Mouse (Mus musculus) retina, adult 2 months (tissue): ENCODE measurements around the gene Uck1.
A peak's percentile ranks its signal among the peaks of the same experiment; 100 is the strongest.
"Not testable (repeated sequence)": the region's sequence is repeated elsewhere in the genome, so short reads cannot be mapped to it uniquely, and the experiment has no call there.

Experiments
- DNase-seq: peaks from one replicate; pipeline ENCODE4 v3.0.0-alpha.2; 2012; ENCODE audit warnings: low read depth, low spot score

Uck1 gene

DNA sequence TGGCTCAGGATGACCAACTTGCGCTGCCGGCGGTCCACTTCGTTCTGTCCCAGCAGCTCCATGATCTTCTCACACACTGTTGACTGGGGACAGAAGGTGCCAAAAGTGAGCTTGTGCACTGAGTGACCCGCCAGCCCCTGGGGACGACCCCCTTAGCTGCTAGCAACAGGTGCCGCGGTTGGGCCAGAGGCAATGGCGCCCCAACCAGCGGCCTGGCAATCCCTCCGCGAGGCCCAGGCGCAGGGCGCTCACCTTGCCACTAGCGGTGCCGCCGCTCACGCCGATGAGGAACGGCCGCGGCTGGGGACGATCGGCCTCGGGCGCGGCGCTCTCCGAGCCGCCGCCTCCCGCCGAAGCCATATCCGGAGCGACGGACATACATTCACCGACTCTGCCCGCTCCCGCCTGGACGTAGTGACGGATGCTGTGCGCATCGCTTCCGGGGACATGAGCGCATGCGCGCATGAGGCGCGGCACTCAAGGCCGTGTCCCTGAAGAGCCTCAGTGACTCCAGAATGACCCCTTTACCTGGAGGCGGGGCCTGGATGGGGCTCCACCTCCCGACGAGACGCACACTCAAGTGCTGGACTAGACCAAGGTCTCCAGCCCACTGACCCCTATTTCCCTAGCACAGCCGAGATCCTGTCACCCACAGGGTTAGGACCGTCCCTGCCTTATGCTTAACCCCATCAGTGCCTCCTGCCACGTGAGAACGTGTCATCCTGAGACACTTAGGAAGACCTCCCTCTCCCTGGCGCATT lies at the start of gene Uck1:
Gene Uck1 (minus strand): TSS at position 503 of the 761 bp plus-strand sequence.
- DNase-seq = peak; percentile 78

DNA sequence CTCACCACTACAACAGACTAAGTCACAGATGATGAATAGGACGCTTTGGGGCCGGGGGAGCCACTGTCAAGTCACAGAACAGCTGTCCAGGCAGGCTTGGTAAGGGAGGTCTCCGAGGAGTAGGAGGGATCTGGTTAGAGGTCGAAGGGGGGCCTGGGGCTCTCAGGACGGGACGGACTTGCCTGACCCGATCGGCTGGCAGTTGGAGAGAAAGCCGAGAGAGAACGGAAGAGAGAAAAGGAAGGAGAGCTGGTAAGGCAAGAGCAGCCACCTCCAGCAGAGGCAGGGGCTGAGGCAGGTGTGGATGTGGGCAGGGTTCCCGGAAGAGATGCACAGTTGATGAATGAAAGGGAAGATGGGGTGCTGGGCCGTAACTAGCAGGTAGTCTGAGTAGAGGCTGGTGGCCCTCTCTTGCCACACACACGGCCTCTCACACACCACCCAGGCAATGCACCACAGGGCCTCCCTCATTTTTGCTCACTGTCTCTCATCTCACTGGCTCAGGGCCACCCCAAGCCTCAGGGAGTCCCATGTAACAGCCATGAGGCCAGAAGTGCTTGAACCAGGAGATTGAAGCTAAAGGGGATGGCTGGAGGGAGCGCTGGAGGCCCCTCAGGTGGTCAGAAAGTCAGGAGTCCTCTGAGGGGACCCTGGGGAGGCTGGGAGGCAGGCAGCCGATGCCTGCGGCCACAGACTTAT lies 49.1 kb upstream of the Uck1 start:
- DNase-seq = no peak

DNA sequence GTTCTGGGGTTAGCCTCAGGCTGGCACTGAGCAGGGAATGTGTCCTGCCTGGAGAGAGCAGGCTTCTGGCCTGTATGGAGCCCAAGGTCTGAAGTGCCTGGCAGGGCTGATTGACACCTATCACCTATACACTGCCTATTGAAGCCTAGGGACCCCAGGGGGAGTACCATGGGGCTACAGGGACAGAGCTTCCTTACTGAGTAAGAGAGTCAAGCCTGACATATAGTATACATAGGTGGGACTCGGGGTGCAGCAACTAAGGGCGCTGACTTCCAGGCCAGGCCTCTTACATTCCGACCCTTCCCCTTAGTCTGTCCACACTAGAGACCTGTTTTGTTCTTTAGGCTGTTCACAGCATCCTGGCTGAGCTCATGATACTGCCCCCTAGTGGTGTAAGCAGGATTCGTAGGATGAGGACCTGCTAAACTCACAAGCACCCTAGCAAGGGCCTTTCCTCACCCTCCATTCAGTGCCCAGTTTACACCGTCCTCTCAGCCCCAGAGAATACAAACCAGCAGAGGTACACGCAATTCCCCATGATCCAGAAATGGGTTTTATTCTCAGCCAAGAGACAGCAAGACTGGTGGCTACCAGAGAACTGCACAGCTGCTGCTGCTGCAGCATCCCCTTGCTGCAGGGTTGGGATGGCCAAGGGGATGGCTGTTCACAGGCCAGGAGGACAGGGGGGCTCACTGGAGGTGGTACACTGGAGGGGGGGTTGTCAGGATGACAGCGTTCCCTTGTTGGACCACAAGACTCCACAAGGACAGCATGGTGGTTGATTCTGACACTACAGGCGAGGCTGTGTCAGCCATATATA lies 48.2 kb upstream of the Uck1 start:
- peak; percentile 36 for DNase-seq

DNA sequence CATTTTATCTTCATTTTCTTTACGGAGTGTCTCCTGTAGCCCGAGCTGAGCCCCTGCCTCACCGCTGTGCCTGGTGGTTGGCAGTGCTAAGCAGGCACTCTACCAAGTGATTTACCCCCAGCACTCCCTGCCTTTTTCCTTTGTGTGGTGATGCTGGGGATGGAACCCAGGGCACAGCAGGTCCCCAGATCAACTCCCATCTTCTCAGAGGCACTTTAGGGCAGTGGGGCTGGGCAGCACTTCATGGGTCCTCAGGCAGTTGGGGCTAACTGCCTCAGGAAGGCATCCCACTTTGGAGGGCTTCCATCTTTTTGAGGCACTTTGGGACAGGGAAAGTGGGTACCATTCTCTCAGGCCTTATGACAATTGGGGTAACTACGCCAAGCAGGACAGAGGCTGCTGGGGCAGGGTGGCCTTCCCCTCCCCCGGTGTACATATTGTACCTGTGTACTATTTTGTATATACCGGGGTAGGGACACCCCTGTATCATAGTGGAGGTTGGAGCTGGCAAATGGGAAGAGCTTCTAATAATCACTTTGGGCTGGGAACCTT lies 47.4 kb upstream of the Uck1 start:
- DNase-seq = no peak

DNA sequence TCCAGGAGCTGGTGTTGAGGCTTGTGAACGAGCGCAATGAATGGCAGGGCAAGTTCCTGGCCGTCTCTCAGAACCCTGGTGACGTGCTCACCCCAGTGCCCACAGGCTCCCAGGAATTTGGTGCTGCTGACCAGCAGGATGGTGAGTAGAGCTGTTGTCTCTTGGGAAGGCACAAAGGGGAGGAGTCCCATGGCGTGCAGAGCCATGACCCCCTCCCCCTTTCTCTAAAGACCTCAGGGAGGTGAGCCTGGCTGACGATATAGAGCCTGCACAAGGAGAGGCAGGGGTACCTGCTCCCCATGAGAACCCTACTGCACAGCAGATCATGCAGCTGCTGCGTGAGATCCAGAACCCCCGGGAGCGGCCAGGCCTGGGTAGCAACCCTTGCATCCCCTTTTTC lies 46.2 kb upstream of the Uck1 start:
- no peak for DNase-seq

DNA sequence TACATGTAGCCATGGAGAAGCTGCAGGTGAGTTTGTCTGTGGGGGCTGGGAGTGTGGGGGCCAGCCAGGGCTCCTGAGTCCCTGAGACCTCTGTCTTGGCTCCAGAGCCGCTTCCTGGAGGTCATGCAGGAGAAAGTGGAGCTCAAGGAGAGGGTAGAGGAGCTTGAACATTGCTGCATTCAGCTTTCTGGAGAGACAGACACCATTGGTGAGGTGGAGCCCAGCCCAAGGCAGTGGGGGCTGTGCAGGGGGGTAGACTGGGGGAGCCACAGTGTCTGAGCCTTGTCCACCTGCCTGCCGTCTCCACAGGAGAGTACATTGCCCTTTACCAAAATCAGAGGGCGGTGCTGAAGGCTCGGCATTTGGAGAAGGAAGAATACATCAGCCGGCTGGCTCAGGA lies 45.7 kb upstream of the Uck1 start:
- DNase-seq = no peak

DNA sequence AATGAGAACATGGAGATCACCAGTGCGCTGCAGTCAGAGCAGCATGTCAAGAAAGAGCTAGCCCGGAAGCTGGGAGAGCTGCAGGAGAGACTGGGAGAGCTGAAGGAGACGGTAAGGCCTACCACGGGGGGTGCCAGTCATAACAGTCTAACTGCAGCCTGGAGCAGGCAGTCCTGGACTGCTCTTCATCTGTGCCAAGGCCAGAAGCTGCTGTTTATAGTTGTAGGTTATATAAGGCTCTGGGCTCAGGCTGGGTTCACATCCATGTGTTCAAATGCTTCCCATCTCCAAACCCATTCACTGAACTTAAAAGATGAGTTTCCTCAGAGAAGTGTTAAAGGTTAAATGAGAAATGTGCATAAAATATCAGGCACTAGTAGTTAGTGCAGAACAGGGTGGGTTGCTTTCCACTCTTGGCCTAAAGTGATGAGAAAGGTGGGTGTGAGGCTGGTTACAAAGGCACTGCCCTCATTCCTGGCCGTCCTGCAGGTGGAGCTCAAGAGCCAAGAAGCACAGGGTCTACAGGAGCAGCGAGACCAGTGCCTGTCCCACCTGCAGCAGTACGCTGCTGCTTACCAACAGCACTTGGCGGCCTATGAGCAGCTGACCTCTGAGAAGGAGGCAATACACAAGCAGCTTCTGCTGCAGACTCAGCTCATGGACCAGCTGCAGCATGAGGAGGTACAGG lies 44.3 kb upstream of the Uck1 start:
- no peak for DNase-seq

DNA sequence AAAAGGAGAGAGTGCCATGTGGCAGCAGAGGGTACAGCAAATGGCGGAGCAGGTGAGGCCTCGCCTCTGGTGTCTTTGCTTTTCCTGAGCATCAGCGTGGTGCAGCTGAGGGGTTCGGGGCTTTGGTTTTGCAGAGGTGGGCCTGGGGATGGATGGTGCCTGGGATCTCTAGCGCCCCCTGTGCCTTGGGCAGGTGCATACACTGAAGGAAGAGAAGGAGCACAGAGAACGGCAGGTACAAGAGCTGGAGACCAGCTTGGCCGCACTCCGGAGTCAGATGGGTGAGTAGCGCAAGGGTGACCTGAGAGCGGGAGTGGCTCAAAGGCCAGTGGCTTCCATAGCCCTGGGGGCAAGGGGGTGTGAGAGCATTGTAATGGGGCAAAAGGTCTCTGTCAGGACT lies 43.0 kb upstream of the Uck1 start:
- no peak for DNase-seq

DNA sequence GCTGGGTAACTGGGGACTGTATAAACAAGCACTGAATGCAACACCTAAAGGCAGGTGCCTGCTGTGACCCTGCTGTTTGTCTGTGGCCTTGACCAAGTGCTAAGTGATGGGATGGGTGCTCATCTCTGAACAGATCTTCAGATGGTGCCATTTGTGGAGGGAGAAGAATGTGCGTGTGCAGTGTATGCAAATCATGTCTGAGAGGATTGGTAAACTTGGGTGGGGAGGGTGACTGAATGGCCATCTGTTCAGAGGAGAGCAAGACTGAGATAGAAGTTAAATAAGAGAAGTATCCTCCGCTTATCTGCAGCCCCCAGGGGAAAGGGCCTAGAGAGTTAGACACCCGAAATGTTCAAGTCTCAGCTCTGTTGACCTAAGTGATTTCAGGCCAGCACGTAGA lies 39.5 kb upstream of the Uck1 start:
- DNase-seq = no peak

DNA sequence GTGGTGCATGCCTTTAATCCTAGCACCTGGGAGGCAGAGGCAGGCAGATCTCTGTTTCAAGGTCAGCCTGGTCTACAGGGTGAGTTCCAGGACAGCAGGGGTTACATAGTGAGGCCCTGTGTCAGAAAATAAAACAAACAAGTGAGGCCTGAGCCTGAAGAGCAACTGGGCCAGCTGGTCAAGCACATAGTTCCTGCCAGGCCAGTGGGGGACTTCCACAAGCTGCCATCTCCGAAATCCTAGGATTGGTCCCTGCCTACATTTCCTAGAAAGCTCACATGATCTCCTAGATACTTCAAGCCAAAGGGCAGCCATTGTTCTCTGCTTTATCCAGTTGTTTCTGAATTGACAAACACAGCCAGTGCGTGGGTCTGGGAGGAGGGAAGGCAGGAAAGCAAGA lies 35.9 kb upstream of the Uck1 start:
- DNase-seq = not testable (repeated sequence)

DNA sequence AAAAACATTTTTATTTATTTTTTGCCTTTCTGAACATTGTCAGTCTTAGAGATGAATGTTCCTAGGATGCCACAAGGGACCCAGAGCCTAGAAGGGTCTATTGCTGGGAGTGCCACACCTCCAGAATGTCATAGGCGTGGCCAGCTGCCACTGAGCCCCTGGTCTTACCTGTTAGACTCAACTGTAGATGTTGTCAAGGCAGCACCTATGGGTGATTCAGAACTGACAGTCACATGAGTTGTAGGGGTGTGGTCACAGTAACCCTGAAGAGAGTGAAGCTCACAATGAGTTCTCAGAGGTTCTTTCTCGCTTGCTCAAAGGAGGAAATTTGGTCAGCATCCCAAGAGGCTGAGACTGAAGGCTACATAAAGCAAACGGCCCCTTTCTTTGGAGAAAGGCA lies 35.3 kb upstream of the Uck1 start:
- DNase-seq = no peak

DNA sequence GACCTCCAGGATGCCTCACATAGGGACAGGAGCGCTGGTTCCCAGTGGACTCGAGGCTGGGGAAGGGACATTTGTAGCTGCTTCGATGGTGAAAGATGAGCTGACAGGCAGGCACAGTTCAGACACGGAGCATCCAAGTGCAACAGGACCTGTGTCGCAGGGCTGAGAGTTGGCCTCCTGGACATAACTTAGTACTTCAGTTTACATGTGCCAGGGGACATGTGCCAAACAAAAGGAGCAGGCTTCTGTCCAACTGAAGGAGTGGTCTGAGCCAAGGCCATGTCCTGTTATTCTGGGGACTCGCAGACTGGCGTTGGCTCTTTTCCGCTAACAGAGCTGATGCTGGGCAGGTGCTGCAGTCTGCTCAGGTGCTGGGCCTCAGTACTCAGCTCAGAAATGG lies 34.4 kb upstream of the Uck1 start:
- DNase-seq = no peak

DNA sequence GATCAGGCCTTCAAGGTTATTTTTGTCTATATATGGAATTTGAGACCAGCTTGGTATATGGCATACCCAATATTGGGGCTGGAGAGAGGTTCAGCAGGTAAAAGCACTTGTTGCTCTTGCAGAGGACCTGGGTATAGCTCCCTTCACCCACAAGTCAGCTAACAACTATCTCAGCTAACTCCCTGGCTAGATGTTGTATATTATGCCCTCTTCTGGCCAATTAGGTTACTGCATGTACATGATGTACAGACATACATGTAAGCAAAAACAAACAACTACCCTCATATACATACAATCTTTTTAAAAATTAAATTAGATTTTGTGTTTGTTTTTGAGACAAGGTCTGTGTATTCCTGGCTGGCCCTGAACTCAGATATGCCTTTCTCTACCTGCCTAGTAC lies 29.6 kb upstream of the Uck1 start:
- DNase-seq = peak; percentile 30

DNA sequence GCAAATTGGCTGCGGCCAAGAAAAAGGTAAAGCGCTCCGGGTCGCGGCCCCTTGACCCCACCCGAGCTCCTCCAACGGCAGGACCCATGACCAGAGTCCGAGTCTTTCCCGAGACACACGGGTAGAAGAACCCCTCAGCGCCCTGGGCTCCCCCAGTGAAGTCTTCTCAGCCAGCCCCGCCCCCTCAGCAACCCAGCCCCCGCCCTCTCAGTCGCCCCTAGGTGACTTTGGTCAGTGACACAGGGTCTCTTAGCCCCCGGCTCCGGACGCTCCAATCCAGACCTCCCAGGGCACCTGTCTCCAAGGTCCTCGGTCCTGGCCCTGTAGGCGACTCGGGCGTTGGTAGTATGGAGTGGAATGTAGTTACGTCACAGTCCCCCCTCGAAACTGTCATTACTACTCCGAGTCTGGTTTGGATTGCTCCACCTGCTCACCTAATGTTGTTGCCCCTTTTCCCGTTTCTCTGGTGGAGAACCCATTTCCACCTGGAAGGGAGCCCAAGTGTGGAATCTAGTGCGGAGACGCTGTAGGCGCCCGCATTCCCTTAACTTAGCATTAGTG lies 28.5 kb upstream of the Uck1 start:
- no peak for DNase-seq

DNA sequence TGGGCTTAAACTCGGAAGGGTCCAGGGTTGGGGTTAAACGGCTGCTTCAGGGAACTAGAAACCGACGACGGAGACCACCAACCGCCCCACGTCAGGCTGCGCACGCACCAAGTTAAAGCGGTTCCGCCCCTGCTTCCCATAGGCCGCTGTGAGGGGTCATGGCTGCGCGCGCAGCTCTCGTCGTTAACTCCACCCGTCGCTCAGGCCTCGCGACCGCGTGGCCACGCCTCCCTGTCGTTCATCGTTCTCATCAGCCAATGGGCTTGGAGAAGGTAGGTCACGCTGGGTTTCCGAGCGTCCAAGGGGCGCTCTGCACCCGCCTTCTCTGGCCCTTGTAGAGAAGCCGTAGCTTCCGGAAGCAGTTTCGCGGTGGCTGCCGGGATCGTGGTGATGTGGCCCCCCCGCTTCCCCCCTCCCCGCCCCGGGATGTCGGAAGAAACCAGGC lies 28.0 kb upstream of the Uck1 start, which contains the start of gene Swi5:
Gene Swi5 (minus strand): TSS at position 153 of the 445 bp plus-strand sequence.
- peak; percentile 99 for DNase-seq

DNA sequence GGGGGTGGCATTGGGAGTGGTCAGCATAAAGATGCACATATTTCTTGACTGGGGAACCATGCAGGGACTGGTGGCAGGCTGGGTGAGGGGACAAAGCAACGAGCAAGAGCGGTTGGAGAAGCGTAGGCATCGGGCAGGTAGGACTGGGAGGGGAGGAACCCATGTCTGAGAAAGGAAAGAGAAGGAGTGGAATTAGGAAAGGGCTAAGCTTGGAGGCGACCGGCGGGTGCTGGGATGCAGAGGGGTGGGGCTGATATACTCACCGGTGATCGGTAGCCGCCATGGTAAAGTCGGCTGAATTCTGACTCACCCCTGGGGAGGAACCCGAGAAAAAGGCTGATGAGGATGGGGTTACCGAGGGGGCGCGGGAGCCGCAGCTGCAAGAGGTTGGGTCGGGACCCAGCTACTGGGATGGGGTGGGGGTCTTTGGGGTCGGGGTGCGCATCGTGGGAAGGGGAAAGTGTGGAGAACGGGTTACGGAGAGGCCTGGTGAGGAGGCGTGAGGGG lies 27.4 kb upstream of the Uck1 start, which contains the start of gene Golga2:
Gene Golga2 (plus strand): TSS at position 51 of the 507 bp plus-strand sequence.
- DNase-seq = no peak

DNA sequence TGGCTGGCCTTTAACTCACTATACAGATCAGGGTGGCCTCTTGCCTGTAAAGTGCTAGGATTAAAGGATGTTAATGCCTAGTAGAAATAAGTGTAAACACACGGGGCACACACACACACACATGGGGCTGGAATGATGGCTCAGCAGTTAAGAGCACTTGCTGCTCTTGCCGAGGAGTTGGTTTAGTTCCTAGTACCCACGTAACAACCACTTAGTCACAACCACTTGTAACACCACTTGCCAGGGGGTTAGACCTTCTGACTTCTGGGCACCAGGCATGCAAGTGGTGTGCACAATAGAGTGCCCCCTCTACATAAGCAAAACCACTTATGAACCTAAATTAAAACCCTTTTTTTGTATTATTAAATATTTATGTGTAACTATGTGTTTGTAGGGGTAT lies 24.0 kb upstream of the Uck1 start:
- no peak for DNase-seq

DNA sequence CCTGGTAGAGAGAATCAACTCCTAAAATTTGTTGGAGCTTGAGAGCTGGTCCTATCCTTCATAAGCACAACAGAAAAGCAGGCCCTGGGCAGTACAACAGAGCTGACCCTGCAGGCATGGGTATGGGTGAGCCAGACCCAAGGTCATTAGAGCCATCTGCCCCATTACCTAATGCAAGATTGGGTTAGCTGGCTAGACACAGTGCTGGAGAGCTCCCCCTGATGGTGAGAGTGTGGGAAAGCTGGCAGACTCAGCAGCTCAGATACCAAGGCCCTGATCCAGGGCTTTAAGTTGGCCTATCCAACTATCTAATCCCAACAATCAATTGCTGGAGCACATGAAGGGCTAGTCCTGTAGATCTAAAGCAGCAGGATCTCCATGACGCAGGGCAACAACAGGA lies 22.8 kb upstream of the Uck1 start:
- no peak for DNase-seq

DNA sequence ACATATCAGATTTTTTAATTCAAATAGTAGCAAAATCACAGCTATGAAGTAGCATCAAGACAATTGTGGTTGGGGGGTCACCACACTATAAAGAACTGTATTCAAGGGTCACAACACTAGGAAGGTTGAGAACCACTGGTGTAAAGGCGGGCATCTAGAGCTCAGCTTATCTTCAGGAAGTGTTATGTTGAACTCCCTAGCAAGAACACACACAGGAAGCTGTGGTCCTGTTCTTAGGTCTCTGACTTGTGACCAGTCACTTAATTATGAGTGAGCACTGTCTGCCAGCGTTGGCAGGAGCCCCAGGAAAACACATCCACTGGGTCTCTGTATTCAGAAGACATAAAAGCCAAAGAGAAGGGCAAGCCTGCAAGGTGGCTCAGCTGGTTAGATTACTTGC lies 22.3 kb upstream of the Uck1 start:
- DNase-seq = no peak

DNA sequence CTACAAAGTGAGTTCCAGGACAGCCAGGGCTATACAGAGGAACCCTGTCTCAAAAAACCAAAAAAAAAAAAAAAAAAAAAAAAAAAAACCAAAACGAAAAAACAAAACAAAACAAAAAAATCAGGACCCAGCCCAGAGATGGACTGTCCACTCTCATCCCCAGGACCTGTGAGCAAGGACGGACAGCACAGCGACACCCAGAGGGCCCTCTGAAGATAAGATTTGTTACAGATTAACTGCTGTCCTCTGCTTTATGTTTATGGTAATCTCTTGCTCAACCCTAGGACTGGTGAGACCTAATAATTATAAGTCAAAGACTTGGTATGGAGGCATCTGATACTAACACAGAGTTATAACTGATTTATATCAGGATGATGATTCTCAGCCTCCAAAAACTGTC lies 15.9 kb upstream of the Uck1 start:
- no peak for DNase-seq

DNA sequence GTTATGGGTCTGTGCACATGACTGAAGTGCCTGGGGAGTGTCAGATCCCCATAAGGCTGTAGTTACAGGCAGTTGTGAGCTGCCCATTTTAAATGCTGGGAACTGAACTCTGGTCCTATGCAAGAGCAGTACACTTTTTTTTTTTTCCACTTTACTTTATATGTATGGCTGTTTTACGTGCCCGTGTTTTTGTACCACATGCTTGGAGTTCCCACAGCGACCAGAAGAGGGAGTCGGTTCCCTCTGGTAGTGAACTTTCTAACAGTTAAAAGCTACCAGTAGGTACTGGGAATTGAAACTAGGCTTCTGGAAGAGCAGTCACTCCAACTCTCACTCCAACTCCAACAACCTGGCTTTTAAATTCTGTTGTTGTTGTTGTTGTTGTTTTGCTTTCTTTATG lies 676 bp upstream of the Uck1 start:
- DNase-seq = no peak
